Mouse (Mus musculus): ENCODE data around the gene Ankrd12.

Gene Ankrd12

GRCm38 (mm10) chr17:65967751-65968150 lies 109.1 kb downstream of the Ankrd12 start:
- ATAC-seq (ENCODE audit: low TSS enrichment): no peak

- ATAC-seq (ENCODE audit: low TSS enrichment): no peak
These were observed 114.6 kb downstream of the Ankrd12 start for GRCm38 (mm10) chr17:65962263-65962662.

GRCm38 (mm10) chr17:65961606-65962136 lies 115.2 kb downstream of the Ankrd12 start:
- ATAC-seq (ENCODE audit: low TSS enrichment): peak; percentile 71

- ATAC-seq (ENCODE audit: low TSS enrichment): no peak
These were observed 117.9 kb downstream of the Ankrd12 start for GRCm38 (mm10) chr17:65959011-65959410.

- no peak for ATAC-seq (ENCODE audit: low TSS enrichment)
These were observed 118.5 kb downstream of the Ankrd12 start for GRCm38 (mm10) chr17:65958366-65958765.

- ATAC-seq (ENCODE audit: low TSS enrichment): no peak
These were observed 119.0 kb downstream of the Ankrd12 start for GRCm38 (mm10) chr17:65957782-65958325.

- no peak for ATAC-seq (ENCODE audit: low TSS enrichment)
These were observed 119.7 kb downstream of the Ankrd12 start for GRCm38 (mm10) chr17:65956993-65957781.

- ATAC-seq (ENCODE audit: low TSS enrichment): no peak
These were observed 120.7 kb downstream of the Ankrd12 start for GRCm38 (mm10) chr17:65956140-65956539.

- ATAC-seq (ENCODE audit: low TSS enrichment): no peak
These were observed 122.9 kb downstream of the Ankrd12 start for GRCm38 (mm10) chr17:65953959-65954358.

GRCm38 (mm10) chr17:65952083-65952482 lies 124.8 kb downstream of the Ankrd12 start:
- 0 out of 2 replicates have a peak, but pooled peaks have one; percentile 20 for ATAC-seq (ENCODE audit: low TSS enrichment)

GRCm38 (mm10) chr17:65950622-65951404 lies 126.1 kb downstream of the Ankrd12 start, which contains the start of gene Twsg1:
Gene Twsg1 (minus strand): TSS chr17:65951226.
- peak; percentile 82 for ATAC-seq (ENCODE audit: low TSS enrichment)

- ATAC-seq (ENCODE audit: low TSS enrichment): no peak
These were observed 126.7 kb downstream of the Ankrd12 start for GRCm38 (mm10) chr17:65950183-65950582.

GRCm38 (mm10) chr17:65947307-65947706 lies 129.6 kb downstream of the Ankrd12 start:
- ATAC-seq (ENCODE audit: low TSS enrichment): no peak

- no peak for ATAC-seq (ENCODE audit: low TSS enrichment)
These were observed 131.5 kb downstream of the Ankrd12 start for GRCm38 (mm10) chr17:65945420-65945819.

- ATAC-seq (ENCODE audit: low TSS enrichment): no peak
These were observed 134.5 kb downstream of the Ankrd12 start for GRCm38 (mm10) chr17:65942394-65942793.

GRCm38 (mm10) chr17:65941275-65941674 lies 135.6 kb downstream of the Ankrd12 start:
- ATAC-seq (ENCODE audit: low TSS enrichment): no peak

GRCm38 (mm10) chr17:65940221-65940620 lies 136.7 kb downstream of the Ankrd12 start:
- ATAC-seq (ENCODE audit: low TSS enrichment): peak; percentile 71; the same call in 1 of the 2 replicates

GRCm38 (mm10) chr17:65939461-65940192 lies 137.3 kb downstream of the Ankrd12 start:
- ATAC-seq (ENCODE audit: low TSS enrichment): peak; percentile 78

GRCm38 (mm10) chr17:65937671-65938070 lies 139.2 kb downstream of the Ankrd12 start:
- ATAC-seq (ENCODE audit: low TSS enrichment): no peak

- ATAC-seq (ENCODE audit: low TSS enrichment): no peak
These were observed 143.1 kb downstream of the Ankrd12 start for GRCm38 (mm10) chr17:65933741-65934140.

- peak; percentile 4; the same call in 1 of the 2 replicates for ATAC-seq (ENCODE audit: low TSS enrichment)
These were observed 145.4 kb downstream of the Ankrd12 start for GRCm38 (mm10) chr17:65931525-65931924.
